Mouse (Mus musculus) cerebellum, adult (tissue): ENCODE measurements at regions not wholly inside any gene's neighbourhood (a gene's known extent, or its start where the extent isn't known, plus 50 kb on each side); places are given as distances from the start of the nearest gene placed in this dataset.

Experiments used
- ATAC-seq: cut with Nextera tagmentation; 2 replicates; pipeline ENCODE4 v1.9.2; 2017; ENCODE audit warnings: mild to moderate bottlenecking, moderate library complexity, mixed read lengths; ENCODE audit not compliant: insufficient number of reproducible peaks, low FRiP score, low TSS enrichment

DNA sequence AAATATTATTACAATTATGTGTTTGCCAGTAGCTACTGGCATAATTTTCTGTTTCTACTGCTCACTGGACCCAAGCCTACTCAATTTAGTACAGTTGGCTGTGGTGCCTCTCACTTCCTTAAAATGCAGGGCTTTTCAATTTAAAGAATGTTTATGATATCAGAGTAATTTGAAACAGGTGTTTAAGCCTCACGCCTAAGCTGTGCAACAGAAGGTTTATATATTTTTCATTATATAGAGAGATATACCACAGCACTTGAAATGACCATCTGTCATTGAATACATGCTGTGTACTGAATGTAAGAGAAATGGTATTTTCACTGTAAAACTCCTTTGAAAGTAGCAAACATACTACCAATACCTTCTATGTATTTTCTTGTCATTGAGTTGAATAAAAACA, 376.8 kb downstream of the Otol1 start:
- no peak for ATAC-seq

- ATAC-seq = no peak
Measured at GRCm38 (mm10) chr3:70385961-70386360, 378.5 kb downstream of the Otol1 start.

DNA sequence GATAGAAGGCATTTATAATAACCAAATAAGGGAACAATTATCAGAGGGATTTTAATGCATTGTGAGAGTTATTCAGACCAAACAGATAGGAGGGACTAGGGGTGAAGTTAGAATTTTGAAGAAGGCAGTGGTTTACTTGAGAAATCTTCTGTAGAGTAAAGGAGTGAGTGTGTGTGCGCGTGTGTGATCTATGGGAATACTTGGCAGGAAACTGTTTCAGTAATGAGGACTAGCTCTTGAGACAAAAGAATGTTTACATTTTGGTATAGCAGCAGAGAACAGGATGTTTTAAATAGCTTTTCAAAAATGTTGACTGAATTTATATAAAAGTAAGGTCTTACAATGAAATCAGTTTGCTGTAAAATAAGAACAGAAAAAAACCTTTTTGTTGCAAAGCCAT, 393.8 kb downstream of the Otol1 start:
- ATAC-seq = no peak

GRCm38 (mm10) chr3:70406571-70406970, 399.2 kb downstream of the Otol1 start:
- no peak for ATAC-seq

DNA sequence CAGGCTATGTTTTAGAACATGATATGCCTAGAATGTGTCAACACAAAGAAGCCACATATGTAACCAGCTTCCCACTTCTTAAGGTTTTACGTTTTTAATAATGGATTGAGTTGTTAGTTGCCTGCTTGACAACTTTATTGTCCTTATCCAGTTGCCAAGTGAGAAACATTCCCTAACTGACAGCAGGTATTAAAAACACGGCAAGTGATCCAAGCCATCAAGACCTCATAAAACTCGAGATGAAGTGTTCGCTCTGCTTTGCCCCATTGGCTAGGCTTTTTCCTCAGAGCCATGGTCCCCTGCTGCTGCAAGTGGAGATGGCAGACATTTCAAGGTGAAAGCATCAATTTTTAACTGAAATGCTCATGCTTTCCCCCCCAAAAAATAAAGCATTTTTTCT, 410.9 kb downstream of the Otol1 start:
- ATAC-seq = no peak

DNA sequence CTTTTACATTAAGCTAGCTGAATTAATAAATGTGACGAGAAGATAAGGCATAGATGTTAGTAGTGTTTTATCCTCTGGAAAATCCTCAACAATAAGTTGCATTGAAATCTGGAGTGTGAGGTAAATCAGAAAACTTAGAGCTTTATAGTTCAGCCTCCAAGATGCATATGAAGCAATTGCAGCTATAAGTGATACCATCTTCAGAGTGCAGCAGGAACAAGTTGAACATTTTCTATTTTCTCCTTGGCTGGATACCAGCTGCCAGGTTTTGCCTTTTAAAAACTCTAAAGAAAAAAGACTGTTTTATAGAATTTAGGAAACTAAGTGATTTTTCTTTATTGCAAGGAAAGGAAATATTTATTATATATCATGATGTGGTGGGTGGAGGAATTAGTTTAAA, 414.6 kb downstream of the Otol1 start:
- ATAC-seq = no peak

DNA sequence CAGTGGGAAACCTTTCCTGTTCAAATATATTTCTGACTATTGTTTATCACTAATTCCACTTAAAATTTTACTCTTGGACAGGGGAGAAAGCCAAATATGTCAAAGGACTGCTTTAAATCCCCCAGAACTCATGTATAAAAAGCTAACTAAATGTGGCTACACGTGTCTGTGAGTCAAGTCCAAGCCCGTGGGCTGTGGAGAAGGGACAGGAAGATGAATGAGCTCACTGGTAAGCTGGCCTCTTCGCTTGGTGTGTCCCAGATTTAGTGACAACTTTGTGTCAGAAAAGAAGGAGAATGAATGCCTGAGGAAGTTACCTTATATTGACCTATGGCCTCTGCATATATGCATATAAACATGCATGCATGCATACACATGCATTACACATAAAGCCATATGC, 415.3 kb downstream of the Otol1 start:
- ATAC-seq = no peak

- ATAC-seq = no peak
Measured at GRCm38 (mm10) chr3:70436671-70437070, 429.3 kb downstream of the Otol1 start.

GRCm38 (mm10) chr3:70457181-70457847, 449.9 kb downstream of the Otol1 start:
- ATAC-seq = no peak

DNA sequence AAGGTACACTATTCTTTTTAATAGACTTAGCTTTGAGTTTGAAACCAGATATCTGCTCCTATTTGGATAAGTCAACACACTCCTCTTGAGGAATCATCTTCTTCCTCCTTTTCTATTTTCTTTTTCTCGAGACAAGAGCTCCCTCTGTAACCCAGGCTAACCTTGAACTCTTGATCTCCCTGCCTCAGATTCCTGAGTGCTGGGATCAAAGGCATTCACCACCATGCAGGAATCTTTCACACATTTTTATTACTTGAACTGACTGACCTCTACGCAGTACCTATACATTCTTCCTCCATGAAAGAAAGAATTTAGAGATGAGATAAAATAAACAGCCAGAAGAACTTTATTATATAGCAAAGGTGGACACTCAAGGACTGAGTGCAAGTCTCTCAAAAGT, 453.4 kb downstream of the Otol1 start:
- no peak for ATAC-seq

GRCm38 (mm10) chr3:70463221-70463620, 455.8 kb downstream of the Otol1 start:
- no peak for ATAC-seq

DNA sequence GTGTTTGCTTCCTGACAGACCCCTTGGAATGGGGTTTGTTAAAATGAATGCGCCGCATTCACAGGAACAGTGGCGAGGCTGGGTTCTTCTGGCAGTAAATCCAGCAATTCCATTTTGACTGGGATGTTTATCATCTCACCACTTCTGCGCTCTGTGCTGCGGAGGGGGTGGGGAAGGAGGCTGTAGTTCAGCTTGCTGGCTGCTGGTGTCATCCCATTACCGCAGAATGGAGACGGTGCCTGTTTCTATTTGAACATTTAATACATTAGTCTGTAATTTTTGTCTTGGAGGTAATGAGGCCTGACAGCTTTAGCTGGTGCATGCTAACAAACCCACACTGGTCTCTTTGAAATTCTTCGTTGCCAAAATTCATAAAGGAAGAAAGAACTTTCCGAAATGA, 475.1 kb downstream of the Otol1 start:
- peak; percentile 76 for ATAC-seq

DNA sequence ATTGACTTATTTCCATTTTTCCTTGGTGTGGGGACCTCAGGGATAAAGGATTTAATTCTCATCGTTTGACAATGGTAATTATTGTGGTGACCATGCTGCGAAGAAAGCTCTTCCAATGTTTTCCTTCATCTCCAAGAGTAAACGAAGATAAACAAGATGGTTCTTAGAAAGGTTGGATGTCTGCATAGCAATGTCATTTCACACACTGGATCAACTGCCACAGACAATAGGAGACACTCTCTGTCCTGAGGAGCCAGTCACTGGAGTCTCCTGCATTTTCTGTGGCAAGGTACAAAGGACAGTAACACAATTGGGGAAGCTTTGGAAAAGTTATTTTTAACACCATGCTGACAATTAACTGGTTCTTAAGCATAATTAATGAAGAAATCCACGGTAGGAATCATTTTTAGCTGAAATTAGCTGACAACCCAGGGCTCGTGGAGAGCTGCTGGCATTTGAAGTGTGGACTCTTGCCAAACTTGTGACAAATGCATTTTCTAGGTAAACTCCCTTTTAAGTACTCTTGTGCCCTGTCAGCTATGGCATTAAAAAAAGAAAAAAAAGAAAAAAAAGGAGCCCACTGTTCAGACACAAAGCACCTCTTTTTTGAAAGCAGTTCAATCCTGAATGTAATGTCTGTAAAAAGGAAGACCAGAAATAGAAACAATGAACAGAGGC, 475.8 kb downstream of the Otol1 start:
- ATAC-seq = 0 out of 2 replicates have a peak, but pooled peaks have one; percentile 20

DNA sequence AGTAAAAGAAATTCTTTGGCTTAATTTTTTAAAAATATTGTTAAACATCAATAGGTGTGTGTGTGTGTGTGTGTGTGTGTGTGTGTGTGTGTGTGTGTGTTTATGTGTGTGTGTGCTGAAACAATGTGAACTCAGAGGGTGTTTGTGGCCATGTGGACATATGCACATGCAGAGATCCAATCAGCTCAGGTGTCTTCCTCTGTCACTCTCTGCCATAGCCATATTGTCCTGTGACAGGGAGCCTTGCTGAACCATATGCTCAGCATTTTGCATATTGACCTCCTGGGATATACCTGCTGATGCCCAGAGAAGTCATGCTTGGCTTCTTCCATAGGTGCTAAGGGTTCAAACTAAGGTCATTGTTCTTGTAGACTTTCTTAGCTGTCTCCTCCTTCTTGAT, 489.0 kb downstream of the Otol1 start:
- ATAC-seq = no peak

DNA sequence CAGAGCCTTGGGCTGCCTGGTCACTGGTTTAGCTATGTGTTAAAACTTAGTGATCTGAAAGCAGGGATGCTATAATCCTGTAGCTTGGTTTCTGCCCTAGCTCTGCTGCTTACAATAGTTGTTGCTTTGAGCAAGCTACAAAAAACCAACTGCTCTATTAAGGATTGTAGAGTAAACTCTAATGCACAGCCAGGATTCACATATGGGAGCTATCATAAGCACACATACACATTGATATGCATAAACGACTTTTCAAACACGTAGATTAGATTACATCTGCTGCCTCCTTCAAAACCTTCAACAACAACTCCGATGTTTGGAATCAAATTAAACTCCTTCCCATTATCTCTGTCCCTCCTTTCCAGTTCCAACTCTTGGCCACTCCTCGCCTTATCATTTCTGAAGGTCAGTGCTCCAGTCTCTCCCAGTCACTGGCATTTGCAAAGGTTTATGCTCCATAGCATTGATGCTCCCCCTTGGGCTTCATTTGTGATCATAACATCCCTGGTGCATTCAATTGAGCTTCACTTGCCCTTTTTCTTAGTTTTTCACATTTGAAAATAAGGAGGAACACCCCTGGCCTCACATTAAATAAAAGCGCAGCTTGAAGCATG, 492.9 kb downstream of the Otol1 start:
- no peak for ATAC-seq

- ATAC-seq = no peak
Measured at GRCm38 (mm10) chr3:70500991-70501961, 493.9 kb downstream of the Otol1 start.

DNA sequence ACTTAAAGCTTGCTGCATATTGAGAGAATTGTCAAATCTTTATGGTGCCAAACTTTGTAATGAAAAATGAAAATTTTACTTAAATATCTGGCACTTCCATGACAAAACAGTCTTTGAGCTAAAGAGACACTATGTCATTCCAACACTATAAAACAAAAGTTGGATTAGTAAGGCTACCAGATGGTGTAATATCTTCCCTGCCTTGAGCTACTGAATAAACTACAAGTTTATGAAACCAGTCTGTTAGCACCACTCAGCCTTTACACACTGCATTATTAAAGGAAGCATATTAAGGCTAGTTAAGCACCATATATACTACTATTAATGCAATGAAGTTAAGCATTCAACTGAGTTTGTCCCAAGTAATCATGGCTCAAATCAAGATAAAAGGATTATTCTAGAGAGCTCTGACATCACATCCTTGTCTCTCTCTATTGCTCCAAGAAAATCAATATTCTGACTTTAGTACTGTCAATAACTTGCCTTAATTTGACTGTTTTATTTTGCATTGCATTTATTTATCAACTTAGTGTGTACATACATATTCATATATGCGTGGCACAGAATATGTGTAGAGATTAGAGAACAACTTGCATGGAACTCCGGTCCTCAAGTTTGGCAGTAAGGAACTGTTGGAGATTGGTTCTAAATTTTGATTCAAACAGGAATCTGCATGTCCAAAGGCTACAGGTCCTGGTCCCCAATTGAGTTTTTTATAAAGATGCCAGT, 526.3 kb downstream of the Otol1 start:
- no peak for ATAC-seq

DNA sequence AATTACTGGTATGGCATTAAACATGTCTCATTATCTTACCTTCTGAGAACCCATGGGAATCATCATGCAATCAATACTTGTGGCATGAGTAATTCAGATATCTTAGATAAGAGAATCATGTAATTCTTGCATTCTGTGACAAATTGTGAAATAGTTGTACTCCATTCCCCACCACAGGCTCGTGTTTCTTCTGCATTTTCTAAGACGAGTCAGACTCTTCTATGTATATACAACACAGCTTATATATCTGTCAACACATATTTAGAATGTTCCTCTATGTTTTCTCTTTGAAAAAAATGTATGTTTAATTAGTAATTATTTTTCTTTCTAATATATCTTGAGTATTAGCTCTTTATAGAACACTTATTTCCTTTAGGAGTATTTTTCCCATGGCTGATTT, 527.7 kb downstream of the Otol1 start:
- no peak for ATAC-seq

- ATAC-seq = no peak
Measured at GRCm38 (mm10) chr3:70543911-70544310, 536.5 kb downstream of the Otol1 start.

DNA sequence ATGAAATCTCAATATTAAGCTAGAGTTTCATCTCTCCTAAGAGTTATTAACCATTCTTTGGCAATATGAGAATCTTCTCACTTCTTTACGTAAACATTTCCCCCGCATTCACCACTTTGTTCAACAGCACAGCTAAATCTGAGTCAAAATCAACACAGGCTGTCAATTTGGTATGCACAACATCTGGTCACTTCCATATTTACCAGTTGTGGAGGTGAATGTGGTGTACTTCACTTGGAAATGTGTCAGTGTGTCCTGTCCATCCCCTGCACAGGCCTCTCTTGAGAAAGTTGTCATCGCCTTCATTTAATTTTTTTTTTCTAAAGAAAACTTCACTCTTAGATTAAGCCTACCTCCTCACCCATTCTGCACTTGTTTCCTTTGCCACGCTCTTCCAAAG, 550.4 kb downstream of the Otol1 start:
- no peak for ATAC-seq
